Mouse (Mus musculus): ENCODE measurements around the gene Cfap74.

- TF ChIP-seq CTCF (conservative IDR thresholded peaks at IDR 0.05; ENCODE audit: low read length) (no peak), NANOG (IDR thresholded peaks at IDR 0.05; ENCODE audit: borderline replicate concordance, low read length) (no peak)
Observed at GRCm38 (mm10) chr4:155510981-155511380, 102.0 kb downstream of the Cfap74 start.

Measured in E14TG2a.4 (cell line).